Mouse (Mus musculus) lung, embryonic 15.5 days (tissue): ENCODE measurements at regions not wholly inside any gene's neighbourhood (a gene's known extent, or its start where the extent isn't known, plus 50 kb on each side); places are given as distances from the start of the nearest gene placed in this dataset.

ENCODE experiments used
- ATAC-seq: fragments of 200-750 bp; cut with Nextera tagmentation; 2 replicates; pipeline ENCODE4 v1.8.0; 2017; ENCODE audit warnings: moderate number of reproducible peaks, borderline replicate concordance; ENCODE audit not compliant: low FRiP score, low TSS enrichment; ENCODE audit errors: extremely low read depth
- H3K27ac ChIP-seq: fragments of 300-500 bp; sonication (generic); 2 replicates; pipeline ENCODE4 v1.5.1; 2015; ENCODE audit warnings: moderate library complexity, mild to moderate bottlenecking, inconsistent platforms
- H3K27me3 ChIP-seq: fragments of 300-500 bp; sonication (generic); 2 replicates; pipeline ENCODE4 v1.6.1; 2015; ENCODE audit warnings: inconsistent platforms
- H3K36me3 ChIP-seq: fragments of 300-500 bp; sonication (generic); 2 replicates; pipeline ENCODE4 v1.6.1; 2015; ENCODE audit warnings: inconsistent platforms
- H3K4me1 ChIP-seq: fragments of 300-500 bp; sonication (generic); 2 replicates; pipeline ENCODE4 v1.6.1; 2015; ENCODE audit warnings: inconsistent platforms
- H3K4me2 ChIP-seq: fragments of 300-500 bp; sonication (generic); 2 replicates; pipeline ENCODE4 v1.6.1; 2015; ENCODE audit warnings: inconsistent platforms, mild to moderate bottlenecking, moderate library complexity
- H3K4me3 ChIP-seq: fragments of 300-500 bp; sonication (generic); 2 replicates; pipeline ENCODE4 v1.5.1; 2015; ENCODE audit warnings: mild to moderate bottlenecking, inconsistent platforms
- H3K9ac ChIP-seq: fragments of 300-500 bp; sonication (generic); 2 replicates; pipeline ENCODE4 v1.6.1; 2015; ENCODE audit warnings: inconsistent platforms
- H3K9me3 ChIP-seq: fragments of 300-500 bp; sonication (generic); 2 replicates; pipeline ENCODE4 v1.6.1; 2016; ENCODE audit warnings: inconsistent platforms
- WGBS: fragments of 180-500 bp; shearing (Covaris S2); methylation state at CpG from one replicate; pipeline ENCODE4 v1.1.7; 2015; 5-methylcytosine and 5-hydroxymethylcytosine counted together

DNA sequence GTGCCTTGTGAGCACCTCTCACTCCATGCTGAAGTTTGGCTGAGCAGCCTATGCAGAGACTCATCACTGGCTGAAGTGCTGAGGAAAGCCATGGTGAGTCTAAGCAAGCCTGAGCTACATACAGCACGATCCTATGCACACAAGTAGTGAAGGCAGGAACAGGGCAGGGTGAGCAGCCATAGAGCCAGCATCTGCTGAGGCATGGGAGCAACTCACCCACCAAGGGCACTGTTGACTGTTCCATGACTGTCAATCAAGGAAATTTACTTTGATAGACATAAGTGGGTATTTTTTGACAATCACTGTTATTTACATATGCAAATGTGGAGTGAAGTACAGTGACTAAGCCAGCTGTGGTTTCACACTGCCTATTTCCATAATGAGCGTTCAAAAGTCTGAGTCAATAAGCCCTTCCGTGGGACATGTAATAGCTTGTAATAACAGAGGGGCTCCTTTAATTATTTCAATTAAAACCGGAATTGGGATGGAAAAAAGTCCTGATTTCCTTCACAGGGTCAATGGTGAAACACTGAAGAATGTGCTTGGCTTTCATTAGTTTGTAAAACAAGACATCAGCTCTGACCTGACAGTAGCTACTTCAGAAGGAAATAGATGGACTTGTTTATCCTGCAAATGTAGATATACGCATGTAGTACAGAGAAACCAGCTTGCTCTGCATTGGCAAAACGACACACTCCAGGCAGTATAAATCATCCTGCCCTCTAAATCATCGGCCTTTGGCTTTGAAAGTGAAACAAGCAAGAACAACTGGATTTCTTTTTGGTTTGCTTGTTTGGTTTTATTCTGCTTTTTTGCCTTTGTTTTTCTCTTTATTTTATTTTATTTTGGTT lies 62.1 kb downstream of the Tuba3b start:
- no peak overlapping the region for H3K4me3 ChIP-seq
- H3K36me3 ChIP-seq: no peaks in the 10 kb centered on the region
- H3K9ac ChIP-seq: no peak overlapping the region
- no peaks in the 10 kb centered on the region for H3K4me1 ChIP-seq
- no peaks in the 10 kb centered on the region for H3K27me3 ChIP-seq
- ATAC-seq: no peak
- H3K4me2 ChIP-seq: no peak overlapping the region
- WGBS: 58% methylated on average over 7 of the region's 7 CpGs
- H3K9me3 ChIP-seq: no peaks in the 10 kb centered on the region
- no peak overlapping the region for H3K27ac ChIP-seq

DNA sequence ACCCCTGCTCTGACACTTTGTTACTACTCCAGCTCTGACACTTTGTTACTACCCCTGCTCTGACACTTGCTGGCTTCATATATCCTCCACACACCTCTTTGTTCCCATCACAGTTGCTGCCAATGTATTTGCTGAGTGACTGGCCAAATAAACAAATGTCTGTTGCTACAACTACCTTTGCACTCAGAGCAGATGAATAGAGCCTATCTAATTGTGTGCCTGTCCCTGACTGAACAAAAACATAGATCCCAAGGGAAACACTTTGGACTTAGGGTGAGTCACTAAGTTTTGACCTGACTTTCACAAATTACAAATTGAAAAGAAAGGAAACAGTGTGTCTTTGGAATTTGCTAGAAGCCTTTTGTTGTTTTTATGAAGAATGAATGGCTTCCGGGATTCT lies 64.0 kb downstream of the Tuba3b start:
- no peak for ATAC-seq
- Histone ChIP-seq H3K9me3 (no peaks in the 10 kb centered on the region), H3K4me1 (no peaks in the 10 kb centered on the region), H3K4me3 (no peak overlapping the region), H3K4me2 (no peak overlapping the region), H3K36me3 (no peaks in the 10 kb centered on the region), H3K27ac (no peak overlapping the region), H3K27me3 (no peaks in the 10 kb centered on the region), H3K9ac (no peak overlapping the region)
- WGBS: 37% methylated on average over 1 of the region's 1 CpGs

DNA sequence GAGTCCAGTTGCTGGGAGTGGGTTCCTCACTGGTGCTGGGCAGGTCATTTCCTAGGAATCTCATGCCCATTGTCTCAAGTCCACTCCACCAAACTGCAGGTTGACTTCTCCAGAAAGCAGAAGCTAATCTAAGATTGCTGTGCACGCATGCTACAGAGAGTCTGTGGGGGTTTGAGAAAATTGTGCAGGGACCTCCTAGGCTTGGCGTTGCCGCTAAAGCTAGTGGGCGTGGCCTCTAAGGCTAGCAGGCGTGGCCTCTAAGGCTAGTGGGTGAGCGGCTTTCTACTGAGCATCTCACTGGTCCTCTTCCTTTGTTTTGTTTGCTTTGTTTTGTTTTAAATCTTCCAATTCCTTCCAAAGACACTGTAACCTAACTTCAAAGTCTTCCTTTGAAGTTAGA lies 59.5 kb upstream of the Rassf8 start:
- H3K27me3 ChIP-seq: no peaks in the 10 kb centered on the region
- ATAC-seq: no peak
- no peak overlapping the region for H3K4me2 ChIP-seq
- 48% methylated on average over 6 of the region's 6 CpGs for WGBS
- H3K9ac ChIP-seq: no peak overlapping the region
- H3K36me3 ChIP-seq: no peaks in the 10 kb centered on the region
- peaks cover 6% of the 10 kb centered on the region for H3K4me1 ChIP-seq
- no peak overlapping the region for H3K4me3 ChIP-seq
- no peak overlapping the region for H3K27ac ChIP-seq
- no peaks in the 10 kb centered on the region for H3K9me3 ChIP-seq

DNA sequence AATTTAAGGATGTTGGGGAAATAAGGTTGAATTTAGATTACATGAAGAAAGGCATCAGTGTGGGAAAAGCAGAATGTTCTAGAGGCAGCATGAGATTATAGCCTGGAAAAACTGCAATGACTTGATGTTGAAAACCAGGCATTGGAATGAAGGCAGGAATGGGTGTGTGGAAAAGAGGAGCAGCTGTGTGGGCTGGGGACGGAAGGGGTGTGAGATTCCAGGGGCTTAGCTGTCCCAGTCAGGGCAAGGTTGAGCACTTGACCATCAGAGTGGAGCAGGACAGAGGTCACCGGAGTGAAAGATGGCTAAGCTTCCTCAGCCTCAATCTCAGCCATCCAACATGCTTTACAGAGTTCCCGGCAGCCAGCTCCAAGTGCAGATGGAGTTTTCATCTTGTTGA lies 54.9 kb upstream of the Rassf8 start:
- no peak overlapping the region for H3K27ac ChIP-seq
- WGBS: 23% methylated on average over 3 of the region's 3 CpGs
- peak; percentile 75 for ATAC-seq

DNA sequence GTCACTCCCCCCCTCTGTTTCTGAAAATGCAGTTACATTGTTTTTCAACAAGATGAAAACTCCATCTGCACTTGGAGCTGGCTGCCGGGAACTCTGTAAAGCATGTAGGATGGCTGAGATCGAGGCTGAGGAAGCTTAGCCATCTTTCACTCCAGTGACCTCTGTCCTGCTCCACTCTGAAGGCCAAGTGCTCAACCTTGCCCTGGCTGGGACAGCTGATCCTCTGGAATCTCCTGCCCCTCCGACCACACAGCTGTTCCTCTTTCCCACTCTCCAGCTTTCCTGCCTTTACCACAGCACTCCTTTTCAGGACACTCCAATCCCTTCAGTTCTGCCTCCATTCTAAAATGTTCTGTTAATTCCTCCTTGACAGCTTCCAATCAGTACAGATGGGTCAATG lies 51.7 kb upstream of the Rassf8 start:
- H3K4me2 ChIP-seq: no peak overlapping the region
- H3K4me1 ChIP-seq: no peaks in the 10 kb centered on the region; the same call in 1 of the 2 replicates
- H3K9me3 ChIP-seq: no peaks in the 10 kb centered on the region
- WGBS: 56% methylated on average over 3 of the region's 3 CpGs
- no peaks in the 10 kb centered on the region for H3K27me3 ChIP-seq
- no peak overlapping the region for H3K27ac ChIP-seq
- ATAC-seq: no peak
- H3K4me3 ChIP-seq: no peak overlapping the region
- H3K9ac ChIP-seq: no peak overlapping the region
- H3K36me3 ChIP-seq: no peaks in the 10 kb centered on the region

More for the DNA sequence above, 54.9 kb upstream of the Rassf8 start:
- Histone ChIP-seq H3K27me3 (no peaks in the 10 kb centered on the region), H3K4me2 (no peak overlapping the region), H3K9ac (no peak overlapping the region), H3K4me3 (no peak overlapping the region), H3K36me3 (no peaks in the 10 kb centered on the region), H3K9me3 (no peaks in the 10 kb centered on the region), H3K4me1 (peaks cover 5% of the 10 kb centered on the region)
